Mouse (Mus musculus): Measurements from ENCODE around the gene Slc35g3.
A peak's percentile ranks its signal among the peaks of the same experiment; 100 is the strongest.

The Slc35g3 gene

DNA sequence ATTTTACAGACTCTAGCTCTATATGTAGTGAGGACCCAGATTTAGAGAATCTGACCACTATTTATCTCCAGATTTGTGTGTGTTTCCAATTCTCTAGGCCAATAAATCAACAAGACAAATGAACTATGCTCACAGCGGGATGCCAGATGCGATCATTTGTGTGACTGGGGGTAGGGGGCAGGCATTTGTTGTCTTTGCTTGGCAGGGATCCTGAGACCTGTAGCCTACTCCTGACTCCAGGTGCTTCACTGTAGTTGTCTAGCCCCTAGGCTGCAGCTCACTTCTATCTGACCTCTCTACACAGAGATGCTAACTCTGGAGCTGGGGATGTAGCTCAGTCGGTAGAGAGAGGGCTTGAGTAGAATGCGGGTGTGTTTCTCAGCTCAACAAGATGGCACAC lies 20.1 kb upstream of the Slc35g3 start:
- DNase-seq: no peak

GRCm38 (mm10) chr11:69778985-69779384 lies 17.2 kb upstream of the Slc35g3 start:
- DNase-seq: no peak

GRCm38 (mm10) chr11:69778258-69778982 lies 16.7 kb upstream of the Slc35g3 start:
- DNase-seq: no peak

DNA sequence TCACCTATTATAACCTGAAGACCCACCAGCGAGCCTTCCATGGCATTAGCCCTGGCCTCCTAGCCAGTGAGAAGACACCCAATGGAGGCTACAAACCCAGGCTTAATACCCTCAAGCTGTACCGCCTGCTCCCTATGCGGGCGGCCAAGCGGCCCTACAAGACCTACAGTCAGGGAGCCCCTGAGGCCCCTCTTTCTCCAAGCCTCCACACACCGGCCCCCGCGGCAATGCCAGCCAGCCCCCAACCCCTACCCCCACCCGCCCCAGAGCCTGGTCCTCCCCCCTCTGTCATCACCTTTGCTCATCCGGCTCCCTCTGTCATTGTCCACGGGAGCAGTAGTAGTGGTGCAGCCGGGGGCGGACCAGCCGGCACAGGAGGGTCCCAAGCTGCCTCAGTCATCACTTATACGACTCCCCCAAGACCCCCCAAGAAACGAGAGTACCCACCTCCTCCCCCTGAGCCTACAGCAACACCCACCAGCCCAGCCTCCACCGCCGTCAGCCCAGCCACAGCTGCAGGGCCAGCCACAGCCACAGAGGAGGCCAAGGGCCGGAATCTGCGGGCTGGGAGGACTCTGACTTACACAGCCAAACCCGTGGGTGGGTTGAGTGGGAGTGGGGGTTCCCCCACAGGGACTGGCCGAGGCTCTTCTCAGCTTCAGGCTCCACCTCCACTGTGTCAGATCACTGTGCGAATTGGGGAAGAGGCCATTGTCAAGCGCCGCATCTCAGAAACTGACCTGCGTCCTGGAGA lies 15.9 kb upstream of the Slc35g3 start:
- no peak for DNase-seq

DNA sequence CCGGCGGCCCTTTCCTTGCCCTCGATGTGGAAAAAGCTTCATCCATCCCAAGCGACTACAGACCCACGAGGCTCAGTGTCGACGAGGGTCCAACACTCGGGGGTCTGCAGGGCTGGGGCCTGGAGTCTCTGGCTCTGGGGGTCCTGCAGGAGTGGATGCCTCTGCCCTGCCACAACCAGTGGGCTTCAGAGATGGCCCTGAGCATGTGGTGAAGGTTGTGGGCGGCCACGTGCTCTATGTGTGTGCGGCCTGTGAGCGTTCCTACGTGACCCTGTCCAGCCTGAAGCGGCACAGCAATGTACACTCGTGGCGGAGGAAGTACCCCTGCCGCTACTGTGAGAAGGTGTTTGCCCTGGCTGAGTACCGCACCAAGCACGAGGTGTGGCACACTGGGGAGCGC lies 14.7 kb upstream of the Slc35g3 start:
- no peak for DNase-seq

GRCm38 (mm10) chr11:69775716-69776115 lies 13.9 kb upstream of the Slc35g3 start:
- DNase-seq: no peak

GRCm38 (mm10) chr11:69774961-69775360 lies 13.2 kb upstream of the Slc35g3 start:
- no peak for DNase-seq

GRCm38 (mm10) chr11:69767625-69767909 lies 5.8 kb upstream of the Slc35g3 start:
- DNase-seq: no peak

DNA sequence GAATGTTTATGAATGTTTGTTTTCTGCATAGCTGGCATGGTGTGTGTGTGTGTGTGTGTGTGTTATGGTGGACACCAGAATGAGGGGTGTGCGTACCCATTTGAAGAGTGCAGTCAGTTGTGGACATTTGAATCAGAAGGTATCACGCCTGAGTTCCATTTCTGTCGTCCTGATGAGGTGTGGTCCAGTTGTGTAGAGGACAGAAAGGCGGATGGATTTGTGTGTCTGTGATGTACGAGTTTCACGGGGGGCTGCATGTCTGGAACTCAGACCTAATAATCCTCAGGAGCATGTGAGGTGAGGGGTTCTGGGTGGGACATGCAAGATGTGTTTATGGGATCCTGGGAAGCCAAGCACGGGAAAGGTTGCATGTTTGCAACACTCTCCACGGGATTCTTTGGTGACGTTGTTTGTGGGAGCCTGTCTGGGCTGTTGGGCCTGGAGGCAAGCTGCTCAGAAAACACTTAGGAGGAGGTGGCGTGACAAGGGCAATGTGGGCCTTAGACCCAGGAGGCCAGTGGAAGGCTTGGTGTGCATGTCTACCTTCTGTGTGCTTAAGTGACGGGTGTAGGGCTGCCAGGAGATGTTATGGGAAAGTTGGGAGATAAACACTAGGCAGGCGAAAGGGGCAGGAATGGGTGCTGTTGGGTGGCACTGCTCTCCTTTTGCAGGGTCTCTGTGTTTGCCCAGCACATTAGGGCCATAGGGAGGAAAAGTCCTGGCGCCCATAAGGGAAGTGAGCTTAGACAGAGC lies 5.3 kb upstream of the Slc35g3 start:
- DNase-seq: no peak

- DNase-seq: peak; percentile 76
Measured at GRCm38 (mm10) chr11:69766126-69766609, 4.4 kb upstream of the Slc35g3 start.

DNA sequence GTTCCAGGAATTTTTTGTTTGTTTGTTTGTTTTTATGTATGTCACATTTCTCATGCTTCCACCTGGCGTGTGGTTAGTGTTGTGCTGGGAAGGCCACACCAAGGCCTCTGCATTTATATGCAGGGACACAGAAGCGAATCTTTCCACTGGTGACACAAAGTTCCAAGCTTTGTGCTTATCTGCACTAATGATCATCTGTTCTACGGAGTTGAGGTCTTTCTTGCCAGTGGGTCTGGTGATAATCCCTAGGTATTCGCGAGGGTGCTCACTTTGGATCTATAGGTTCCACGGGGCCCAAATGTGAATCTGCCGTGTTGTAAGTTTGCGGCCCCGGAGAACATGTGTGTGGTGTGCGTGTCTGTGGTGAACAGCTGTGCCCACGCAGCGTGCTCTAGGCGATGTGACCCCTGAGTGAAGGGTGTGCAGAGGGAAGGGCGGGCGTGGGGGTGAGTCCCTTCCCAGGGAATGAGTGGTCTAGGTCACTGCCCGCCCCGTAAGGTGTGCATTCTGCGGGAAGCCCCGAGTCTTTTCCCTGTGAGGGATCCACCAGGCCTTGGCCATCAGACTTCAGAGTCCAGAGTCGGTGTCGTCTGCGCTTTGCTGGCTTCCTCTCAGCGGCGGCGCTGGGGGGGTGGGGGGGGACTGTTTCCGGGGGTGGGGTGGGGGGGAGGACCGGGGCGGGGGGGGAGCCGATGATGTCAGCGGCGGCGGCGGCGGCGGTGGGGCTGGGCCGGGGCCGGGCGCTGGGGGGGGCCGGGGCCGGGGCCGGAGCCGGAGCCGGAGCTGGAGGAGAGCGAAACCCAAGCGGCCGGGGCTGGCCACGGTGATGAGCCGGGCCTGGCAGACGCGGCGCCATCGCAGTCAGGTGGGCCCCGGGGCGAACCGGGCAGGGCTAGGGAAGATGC lies 3.7 kb upstream of the Slc35g3 start, which contains the start of gene Zbtb4:
Gene Zbtb4 (plus strand): TSS at position 692 of the 905 bp plus-strand sequence.
- peak; percentile 55 for DNase-seq

- DNase-seq: no peak
Measured at GRCm38 (mm10) chr11:69763551-69763950, 1.8 kb upstream of the Slc35g3 start.

- DNase-seq: peak; percentile 42
Measured at GRCm38 (mm10) chr11:69760901-69761200, 917 bp downstream of the Slc35g3 start.

DNA sequence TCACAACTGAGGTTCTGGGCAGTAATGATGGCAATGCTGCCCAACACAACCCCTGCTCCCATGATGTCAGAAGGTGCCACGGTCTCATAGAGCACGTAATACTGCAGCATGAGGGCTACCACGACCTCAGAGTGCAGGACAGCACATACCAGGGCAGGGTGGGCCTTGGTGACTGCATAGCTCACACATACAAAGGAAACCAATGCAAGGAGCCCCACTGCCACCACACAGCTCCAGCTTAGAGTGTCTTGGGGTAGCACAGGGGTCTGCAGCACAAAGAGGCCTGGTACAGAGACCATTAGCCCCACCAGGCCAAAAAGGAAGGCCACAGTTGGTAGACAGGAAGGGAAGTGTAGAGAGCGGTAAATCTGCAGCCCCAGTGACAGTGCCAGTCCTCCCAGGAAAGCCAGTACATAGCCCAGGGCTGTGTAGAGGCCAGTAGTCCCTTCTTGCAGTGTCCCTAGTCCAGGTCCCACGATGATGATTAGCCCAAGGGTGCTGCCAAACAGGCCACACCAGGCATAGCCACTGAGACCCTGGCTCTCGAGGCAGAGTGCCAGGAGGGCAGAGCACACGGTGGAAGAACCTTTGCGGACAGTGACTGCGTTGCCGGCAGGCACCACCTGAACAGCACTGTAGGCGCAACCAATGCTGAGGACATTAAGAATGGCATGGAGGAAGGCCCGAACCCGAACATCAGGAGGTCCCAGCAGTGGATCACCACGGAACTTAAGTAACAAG lies 1.4 kb downstream of the Slc35g3 start:
- DNase-seq: peak; percentile 48

- peak; percentile 90 for DNase-seq
Measured at GRCm38 (mm10) chr11:69758971-69759721, 2.6 kb downstream of the Slc35g3 start.

GRCm38 (mm10) chr11:69758478-69758970 lies 3.2 kb downstream of the Slc35g3 start, which contains the start of gene Polr2a:
Gene Polr2a (minus strand): TSS chr11:69758637.
- DNase-seq: peak; percentile 97

GRCm38 (mm10) chr11:69758090-69758456 lies 3.7 kb downstream of the Slc35g3 start:
- peak; percentile 97 for DNase-seq

DNA sequence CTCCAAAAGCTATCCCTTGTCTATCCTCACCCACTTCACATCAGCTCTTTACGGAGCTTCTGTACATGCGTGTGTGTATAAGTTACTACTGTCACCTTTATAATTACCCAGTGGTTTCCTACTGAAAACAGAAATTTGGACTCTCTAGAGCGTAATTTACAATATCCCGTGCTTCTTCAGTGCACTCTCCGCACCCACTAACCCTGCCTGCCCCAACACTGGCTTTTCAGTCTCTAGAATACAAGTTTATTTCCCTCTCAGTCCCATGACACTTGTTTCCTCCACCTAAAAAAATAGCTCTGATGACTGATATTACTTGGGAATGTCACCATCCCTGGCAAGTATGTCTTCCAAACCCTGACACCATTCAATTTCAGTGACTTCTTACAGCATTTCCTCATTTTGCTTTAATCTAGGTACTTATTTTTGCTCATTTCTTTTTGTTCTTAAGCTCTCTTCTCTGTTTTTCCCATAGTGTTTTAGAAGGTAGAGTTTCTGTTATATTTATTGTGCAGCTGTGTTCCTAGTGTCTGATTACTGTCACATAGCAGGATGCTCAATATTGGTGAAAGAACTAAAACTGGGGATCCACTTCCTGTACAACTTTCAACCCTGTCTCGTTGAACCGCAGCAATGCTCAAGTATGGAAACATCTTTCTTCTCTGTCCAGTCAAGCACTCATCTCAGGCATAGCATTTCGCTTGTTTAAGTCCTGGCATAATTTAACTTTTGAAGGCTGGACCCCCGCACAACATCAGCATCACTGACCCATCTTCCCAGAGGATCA lies 4.3 kb downstream of the Slc35g3 start:
- no peak for DNase-seq

DNA sequence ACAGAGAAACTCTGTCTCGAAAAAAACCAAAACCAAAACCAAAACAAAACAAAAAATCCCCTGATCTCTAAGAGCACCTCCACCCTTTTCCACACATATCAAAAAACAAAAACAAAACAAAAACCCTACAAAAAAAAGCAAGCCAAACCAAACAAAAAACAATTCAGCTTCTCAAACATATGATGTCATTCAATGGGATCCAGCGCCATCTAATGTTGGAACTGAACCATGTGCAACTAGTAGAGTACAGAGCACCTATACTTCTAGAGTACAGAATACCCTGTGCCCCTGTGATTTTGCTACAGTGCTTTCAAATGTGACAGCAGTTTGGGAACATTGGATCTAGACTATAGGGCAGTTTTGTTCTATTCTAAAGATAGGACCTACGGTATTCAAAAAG lies 7.1 kb downstream of the Slc35g3 start:
- DNase-seq: peak; percentile 49

GRCm38 (mm10) chr11:69754233-69754632 lies 7.5 kb downstream of the Slc35g3 start:
- DNase-seq: no peak

Data from cerebellum, adult 8-10 months (tissue).